Mouse (Mus musculus) spleen, adult 2 months (tissue): ENCODE measurements around the gene Tcf7l2. TPM values are rescaled to one million over a fixed set of nuclear protein-coding genes. Genes with fewer than 3 reads are reported as not detected.

Source experiments
- DNase-seq, 2 experiments: peaks; one replicate each; pipeline versions ENCODE4 v3.0.0 to v3.0.0-alpha.2; 2012 to 2021; ENCODE audit warnings: low spot score in 2 of 2, low read depth in 1 of 2
- H3K27ac ChIP-seq: fragments of 200-500 bp; 2 replicates; pipeline ENCODE4 v1.5.1; 2012; ENCODE audit warnings: low read length, inconsistent platforms; ENCODE audit not compliant: insufficient read depth
- H3K27me3 ChIP-seq: fragments of 200-500 bp; 2 replicates; pipeline ENCODE4 v1.6.1; 2012; ENCODE audit warnings: mild to moderate bottlenecking, moderate library complexity, low read length, inconsistent platforms; ENCODE audit not compliant: control insufficient read depth, insufficient read depth
- H3K36me3 ChIP-seq: fragments of 200-500 bp; 2 replicates; pipeline ENCODE4 v1.6.1; 2012; ENCODE audit warnings: mild to moderate bottlenecking, low read length, inconsistent platforms; ENCODE audit not compliant: control insufficient read depth, insufficient read depth
- H3K4me1 ChIP-seq: fragments of 200-500 bp; 2 replicates; pipeline ENCODE4 v1.6.1; 2011; ENCODE audit warnings: inconsistent platforms; ENCODE audit not compliant: control insufficient read depth, insufficient read depth, insufficient read length
- H3K4me3 ChIP-seq: fragments of 200-500 bp; 2 replicates; pipeline ENCODE4 v1.5.1; 2011; ENCODE audit warnings: mild to moderate bottlenecking, inconsistent platforms; ENCODE audit not compliant: insufficient read depth, insufficient read length; ENCODE audit errors: extremely low read depth
- CTCF ChIP-seq: fragments of 200-500 bp; IDR thresholded peaks from 2 replicates; pipeline ENCODE4 v1.5.1; 2011; ENCODE audit warnings: mild to moderate bottlenecking, inconsistent platforms; ENCODE audit not compliant: insufficient read depth, insufficient read length, insufficient replicate concordance; ENCODE audit errors: extremely low read depth
- POLR2A ChIP-seq: fragments of 200-500 bp; IDR thresholded peaks from 2 replicates; pipeline ENCODE4 v1.6.1; 2011; ENCODE audit warnings: low read depth, low read length, inconsistent platforms
- WGBS: fragments of 180-500 bp; shearing (Covaris S2); methylation state at CpG from one replicate; pipeline ENCODE4 v1.1.7; 2018; 5-methylcytosine and 5-hydroxymethylcytosine counted together
- polyA plus RNA-seq: library from polyadenylated mRNA; depleted of rRNA; stranded (reverse); fragments of >200 nt; gene quantifications from 2 replicates; pipeline ENCODE4 v1.2.3, GENCODE M21; 2012

The Tcf7l2 gene
- polyA plus RNA-seq, 1 experiment = 11.3 TPM

DNA sequence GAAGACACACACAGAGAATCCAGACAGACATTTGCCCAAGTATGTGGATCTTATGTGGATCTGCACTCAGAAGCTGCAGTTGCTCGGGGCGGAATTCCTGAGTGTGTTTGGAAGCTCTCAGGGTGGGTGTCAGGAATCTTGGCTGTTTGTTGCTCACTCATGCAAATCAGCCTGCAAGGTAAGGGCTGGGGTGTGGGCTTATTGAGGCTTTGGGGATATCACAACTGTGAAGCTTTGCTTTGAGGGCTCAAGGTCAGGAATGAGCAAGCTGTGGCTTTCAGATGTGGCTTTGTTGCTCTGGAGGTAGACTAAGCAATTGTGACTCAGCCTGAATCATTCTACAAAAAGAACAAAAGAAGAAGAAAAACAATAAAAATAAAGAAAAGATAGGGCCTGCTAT lies 28.9 kb upstream of the Tcf7l2 start:
- H3K4me3 ChIP-seq = no peak overlapping the region
- no peaks in the 10 kb centered on the region for H3K27me3 ChIP-seq
- 97% methylated on average over 2 of the region's 2 CpGs for WGBS
- DNase-seq = no peak
- TF ChIP-seq POLR2A (no peak), CTCF (no peak)
- H3K36me3 ChIP-seq = no peaks in the 10 kb centered on the region
- H3K27ac ChIP-seq = no peak overlapping the region
- H3K4me1 ChIP-seq = no peaks in the 10 kb centered on the region

- 51% methylated on average over 4 of the region's 4 CpGs for WGBS
- Histone ChIP-seq H3K27ac (no peak overlapping the region), H3K4me1 (no peaks in the 10 kb centered on the region), H3K27me3 (no peaks in the 10 kb centered on the region), H3K4me3 (no peak overlapping the region), H3K36me3 (no peaks in the 10 kb centered on the region)
- no peak for DNase-seq
- TF ChIP-seq POLR2A (no peak), CTCF (no peak)
These were observed 27.6 kb upstream of the Tcf7l2 start for GRCm38 (mm10) chr19:55714015-55714414.

- no peaks in the 10 kb centered on the region for H3K27me3 ChIP-seq
- 85% methylated on average over 3 of the region's 3 CpGs for WGBS
- DNase-seq = no peak
- H3K36me3 ChIP-seq = no peaks in the 10 kb centered on the region
- no peaks in the 10 kb centered on the region for H3K4me1 ChIP-seq
- no peak for TF ChIP-seq POLR2A
- TF ChIP-seq CTCF = no peak
- no peak overlapping the region for H3K27ac ChIP-seq
- H3K4me3 ChIP-seq = no peak overlapping the region
These were observed 27.0 kb upstream of the Tcf7l2 start for GRCm38 (mm10) chr19:55714665-55715064.

DNA sequence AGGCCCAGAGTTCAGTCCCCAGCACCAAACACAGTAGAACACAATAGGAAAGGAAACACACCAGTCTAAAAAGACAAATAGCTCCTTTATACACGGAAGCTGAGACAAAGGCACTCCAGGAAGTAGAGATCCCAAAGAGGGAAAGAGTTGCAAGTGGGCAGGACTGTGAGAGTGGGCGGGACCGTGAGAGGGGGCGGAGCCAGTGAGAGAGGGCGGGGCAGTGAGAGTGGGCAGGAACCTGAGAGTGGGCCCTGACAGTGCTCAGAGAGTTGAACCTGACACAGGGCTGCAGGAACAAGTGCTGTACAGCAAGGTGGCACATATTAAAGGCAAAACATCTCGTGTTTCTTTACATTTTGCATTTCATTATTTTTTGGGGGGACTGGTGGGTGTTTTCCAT lies 22.5 kb upstream of the Tcf7l2 start:
- Histone ChIP-seq H3K4me3 (no peak overlapping the region), H3K27ac (no peak overlapping the region), H3K4me1 (no peaks in the 10 kb centered on the region), H3K27me3 (no peaks in the 10 kb centered on the region), H3K36me3 (no peaks in the 10 kb centered on the region)
- no peak for TF ChIP-seq CTCF
- no peak for TF ChIP-seq POLR2A
- 91% methylated on average over 6 of the region's 6 CpGs for WGBS
- DNase-seq = no peak

DNA sequence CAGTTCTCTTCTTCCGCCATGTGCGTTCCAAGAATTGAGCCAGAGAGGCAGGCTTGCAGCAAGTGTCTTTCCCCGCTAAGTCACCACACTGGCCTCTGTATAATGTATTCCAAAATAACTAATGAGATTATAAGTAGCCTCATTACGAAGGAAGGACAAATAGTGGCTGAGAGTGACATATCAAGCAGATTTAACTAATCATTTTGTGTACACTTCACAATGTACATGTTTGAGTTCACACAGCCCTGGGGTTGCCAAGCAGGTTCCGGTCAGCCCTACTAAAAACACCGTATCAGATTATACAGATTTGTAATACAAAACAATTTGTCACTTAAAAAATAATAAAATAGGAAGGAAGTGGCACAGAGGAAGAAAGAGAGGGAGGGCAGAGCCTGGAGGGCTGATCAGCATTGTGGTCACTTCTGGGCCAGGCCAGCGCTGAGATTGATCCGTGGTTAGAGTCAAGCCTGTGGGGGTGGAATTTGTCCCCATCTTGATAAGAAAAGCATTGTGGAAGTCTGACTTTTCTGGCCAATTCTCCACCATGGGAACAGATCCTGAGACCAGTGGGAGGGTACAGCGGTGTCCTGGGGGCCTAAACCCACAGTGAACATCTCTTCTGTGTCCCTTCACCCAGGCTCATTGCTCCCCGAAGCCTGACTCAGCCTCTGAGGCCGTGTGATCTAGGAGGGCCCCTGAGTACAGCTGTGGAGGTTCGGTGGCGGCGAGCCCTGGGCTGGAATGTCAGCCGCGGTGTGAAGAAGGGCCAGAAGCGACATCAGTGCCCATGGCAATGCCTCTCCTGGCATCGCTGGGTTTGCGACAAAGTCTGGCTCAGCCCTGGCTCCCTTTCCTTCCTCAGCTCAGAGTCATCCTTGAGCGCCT lies 21.9 kb upstream of the Tcf7l2 start:
- no peaks in the 10 kb centered on the region for H3K4me1 ChIP-seq
- H3K27me3 ChIP-seq = no peaks in the 10 kb centered on the region
- DNase-seq = no peak
- TF ChIP-seq POLR2A (no peak), CTCF (no peak)
- no peaks in the 10 kb centered on the region for H3K36me3 ChIP-seq
- H3K27ac ChIP-seq = no peak overlapping the region
- WGBS = 85% methylated on average over 20 of the region's 20 CpGs
- H3K4me3 ChIP-seq = no peak overlapping the region

GRCm38 (mm10) chr19:55720409-55721092 lies 21.1 kb upstream of the Tcf7l2 start:
- H3K4me1 ChIP-seq = no peaks in the 10 kb centered on the region
- H3K4me3 ChIP-seq = no peak overlapping the region
- 79% methylated on average over 16 of the region's 16 CpGs for WGBS
- H3K27ac ChIP-seq = no peak overlapping the region
- DNase-seq = no peak
- TF ChIP-seq CTCF (no peak), POLR2A (no peak)
- no peaks in the 10 kb centered on the region for H3K27me3 ChIP-seq
- H3K36me3 ChIP-seq = no peaks in the 10 kb centered on the region

DNA sequence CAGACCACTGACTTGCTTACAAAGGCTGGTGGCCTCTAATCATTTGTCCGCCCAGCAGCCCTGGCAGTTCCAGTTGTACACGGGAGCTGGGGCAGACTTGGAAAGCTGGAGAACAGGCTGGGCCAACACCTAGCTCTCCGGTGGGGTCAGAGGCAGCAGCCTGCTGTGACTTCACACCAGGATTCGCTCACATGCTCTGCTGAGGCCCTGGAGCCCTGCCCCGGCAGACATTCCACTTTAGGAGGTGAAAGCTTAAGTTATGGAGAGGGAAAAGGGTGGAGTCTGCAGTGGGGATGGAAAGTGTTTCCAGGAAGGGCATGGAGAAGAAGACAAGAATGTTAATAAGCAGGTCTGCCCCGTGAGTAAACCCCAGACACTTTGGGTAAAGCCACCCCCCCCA lies 19.2 kb upstream of the Tcf7l2 start:
- Histone ChIP-seq H3K27ac (no peak overlapping the region), H3K4me1 (no peaks in the 10 kb centered on the region), H3K36me3 (no peaks in the 10 kb centered on the region), H3K27me3 (no peaks in the 10 kb centered on the region), H3K4me3 (no peak overlapping the region)
- TF ChIP-seq CTCF (no peak), POLR2A (no peak)
- WGBS = 85% methylated on average over 6 of the region's 6 CpGs
- DNase-seq = no peak
